Mouse (Mus musculus) embryonic facial prominence, embryonic 13.5 days (tissue): ENCODE results near the gene Znhit3. TPM values are rescaled to one million over a fixed set of nuclear protein-coding genes. Genes with fewer than 3 reads are reported as not detected.

ENCODE experiments used
- ATAC-seq: fragments of 200-750 bp; cut with Nextera tagmentation; 2 replicates; pipeline ENCODE4 v1.8.0; 2017; ENCODE audit warnings: low read depth; ENCODE audit not compliant: insufficient number of reproducible peaks, insufficient read depth, low FRiP score, low TSS enrichment
- H3K27ac ChIP-seq: fragments of 300-500 bp; sonication (generic); 2 replicates; pipeline ENCODE4 v1.5.1; 2015; ENCODE audit warnings: moderate library complexity, mild to moderate bottlenecking, inconsistent platforms
- H3K27me3 ChIP-seq: fragments of 300-500 bp; sonication (generic); 2 replicates; pipeline ENCODE4 v1.6.1; 2015; ENCODE audit warnings: mild to moderate bottlenecking, inconsistent platforms
- H3K36me3 ChIP-seq: fragments of 300-500 bp; sonication (generic); 2 replicates; pipeline ENCODE4 v1.6.1; 2015; ENCODE audit warnings: mild to moderate bottlenecking, inconsistent platforms
- H3K4me1 ChIP-seq: fragments of 300-500 bp; sonication (generic); 2 replicates; pipeline ENCODE4 v1.6.1; 2015; ENCODE audit warnings: inconsistent platforms
- H3K4me2 ChIP-seq: fragments of 300-500 bp; sonication (generic); 2 replicates; pipeline ENCODE4 v1.6.1; 2015; ENCODE audit warnings: moderate library complexity, mild to moderate bottlenecking, inconsistent platforms
- H3K4me3 ChIP-seq: fragments of 300-500 bp; sonication (generic); 2 replicates; pipeline ENCODE4 v1.5.1; 2015; ENCODE audit warnings: mild to moderate bottlenecking, inconsistent platforms
- H3K9ac ChIP-seq: fragments of 300-500 bp; sonication (generic); 2 replicates; pipeline ENCODE4 v1.6.1; 2015; ENCODE audit warnings: mild to moderate bottlenecking, inconsistent platforms
- H3K9me3 ChIP-seq: fragments of 300-500 bp; sonication (generic); 2 replicates; pipeline ENCODE4 v1.6.1; 2016; ENCODE audit warnings: inconsistent platforms
- WGBS: fragments of 180-500 bp; shearing (Covaris S2); methylation state at CpG from one replicate; pipeline ENCODE4 v1.1.7; 2015; ENCODE audit warnings: mixed read lengths; 5-methylcytosine and 5-hydroxymethylcytosine counted together
- microRNA-seq: library from miRNA; unstranded; fragments of <30 nt; microRNA quantifications from one replicate; pipeline ENCODE4, GENCODE M21; 2016
- polyA plus RNA-seq: library from polyadenylated mRNA; unstranded; fragments of >200 nt; fragmentation: Nextera tagmentation; extraction: Ambion mirVana; gene quantifications from 2 replicates; pipeline ENCODE4 v1.2.1, GENCODE M21; 2015

The Znhit3 gene
- polyA plus RNA-seq, 1 experiment from 2014 or later, result 69.0 TPM

DNA sequence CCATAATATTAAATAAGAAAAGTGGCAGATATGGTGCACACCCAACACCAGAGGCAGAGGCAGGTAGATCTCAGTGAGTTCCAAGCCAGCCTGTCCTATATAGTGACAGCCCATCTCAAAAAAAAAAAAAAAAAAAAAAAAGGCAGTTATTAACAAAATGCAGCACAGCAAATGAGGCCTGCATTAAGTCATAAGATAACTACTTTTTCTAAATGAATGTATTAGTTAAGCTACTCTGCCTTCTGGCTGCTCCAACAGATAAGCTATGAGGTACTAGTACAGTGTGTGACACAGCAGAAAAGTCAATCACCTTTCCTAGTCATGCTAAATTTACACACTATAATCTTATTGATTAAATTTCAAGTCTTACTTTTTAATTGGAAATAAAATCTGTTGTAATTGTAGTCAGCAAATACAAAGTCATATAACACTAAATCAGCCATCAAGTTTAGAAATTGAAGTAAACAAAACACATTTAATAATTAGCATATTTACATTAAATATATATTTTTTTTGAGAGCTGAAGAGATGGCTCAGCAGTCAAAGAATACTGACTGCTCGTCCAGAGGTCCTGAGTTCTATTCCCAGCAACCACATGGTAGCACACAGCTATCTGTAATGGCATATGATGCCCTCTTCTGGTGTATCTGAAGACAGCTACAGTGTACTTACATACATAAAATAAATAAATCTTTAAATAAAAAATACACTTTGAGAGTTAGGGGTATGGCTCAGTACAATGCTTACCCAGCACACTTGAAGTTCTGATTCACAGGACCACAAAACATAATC is 42.9 kb downstream of the Znhit3 start:
- no peak for ATAC-seq
- no peak overlapping the region for H3K4me3 ChIP-seq
- H3K27ac ChIP-seq, result no peak overlapping the region
- no peaks in the 10 kb centered on the region for H3K27me3 ChIP-seq
- 79% methylated on average over 1 of the region's 1 CpGs for WGBS
- no peak overlapping the region for H3K9ac ChIP-seq
- H3K4me2 ChIP-seq, result no peak overlapping the region
- H3K36me3 ChIP-seq, result peaks cover 6% of the 10 kb centered on the region; the same call in 1 of the 2 replicates
- H3K4me1 ChIP-seq, result peaks cover 3% of the 10 kb centered on the region
- no peaks in the 10 kb centered on the region for H3K9me3 ChIP-seq

DNA sequence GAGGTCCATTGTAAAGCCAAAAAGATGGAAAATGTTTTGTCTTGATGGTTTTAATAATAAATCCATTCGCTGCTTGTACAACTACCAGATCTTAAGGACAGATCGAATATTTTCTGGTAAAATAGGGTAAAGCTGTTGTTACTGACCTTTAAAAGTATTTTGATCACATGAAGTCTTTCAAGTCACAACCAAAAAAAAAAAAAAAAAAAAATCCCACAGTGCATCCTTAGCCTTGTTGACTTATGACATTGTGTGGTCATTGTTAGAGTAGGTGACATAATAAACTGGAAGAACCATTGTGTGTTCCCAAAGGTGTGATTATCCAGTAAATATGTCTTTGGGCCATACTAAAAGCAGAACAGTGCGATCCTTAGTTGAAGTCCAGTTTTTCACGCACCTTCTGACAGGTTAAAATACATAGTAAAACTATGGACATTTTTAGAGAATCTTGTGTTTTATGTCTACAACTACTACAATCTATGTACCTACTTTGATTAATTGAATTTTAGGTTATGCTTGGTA is 44.6 kb downstream of the Znhit3 start:
- Histone ChIP-seq H3K27ac (peak overlapping the region; percentile 99), H3K27me3 (no peaks in the 10 kb centered on the region), H3K4me2 (peak overlapping the region; percentile 73), H3K9me3 (no peaks in the 10 kb centered on the region), H3K4me1 (peaks cover 11% of the 10 kb centered on the region), H3K9ac (peak overlapping the region; percentile 94), H3K4me3 (peak overlapping the region; percentile 94), H3K36me3 (no peaks in the 10 kb centered on the region)
- 79% methylated on average over 4 of the region's 4 CpGs for WGBS
- ATAC-seq, result no peak

DNA sequence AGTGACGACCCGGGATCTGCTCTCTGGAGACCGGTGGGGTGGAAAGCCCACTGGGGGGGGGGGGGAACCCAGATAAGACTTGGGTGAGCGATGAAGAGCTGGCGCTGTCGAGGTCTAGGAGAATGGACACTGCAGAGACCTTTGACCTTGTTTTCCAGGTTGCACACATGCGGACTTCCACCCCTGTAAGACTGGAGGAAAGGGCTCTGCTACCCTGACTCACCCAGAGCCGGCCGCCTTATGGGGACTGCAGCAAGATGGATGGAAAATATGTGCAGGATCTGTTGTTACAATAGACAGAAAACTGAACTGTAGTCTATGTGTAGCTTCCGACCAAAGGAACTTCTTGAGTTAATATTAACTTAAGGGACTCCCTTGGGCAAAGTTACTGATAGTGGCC is 45.1 kb downstream of the Znhit3 start:
- H3K36me3 ChIP-seq, result no peaks in the 10 kb centered on the region
- H3K9me3 ChIP-seq, result no peaks in the 10 kb centered on the region
- no peak; the same call in none of the 2 replicates for ATAC-seq
- peak overlapping the region; percentile 94 for H3K9ac ChIP-seq
- H3K4me1 ChIP-seq, result peaks cover 11% of the 10 kb centered on the region
- WGBS, result 2% methylated on average over 10 of the region's 10 CpGs
- H3K4me2 ChIP-seq, result peak overlapping the region; percentile 73
- H3K4me3 ChIP-seq, result peak overlapping the region; percentile 94
- H3K27ac ChIP-seq, result peak overlapping the region; percentile 99
- H3K27me3 ChIP-seq, result no peaks in the 10 kb centered on the region

DNA sequence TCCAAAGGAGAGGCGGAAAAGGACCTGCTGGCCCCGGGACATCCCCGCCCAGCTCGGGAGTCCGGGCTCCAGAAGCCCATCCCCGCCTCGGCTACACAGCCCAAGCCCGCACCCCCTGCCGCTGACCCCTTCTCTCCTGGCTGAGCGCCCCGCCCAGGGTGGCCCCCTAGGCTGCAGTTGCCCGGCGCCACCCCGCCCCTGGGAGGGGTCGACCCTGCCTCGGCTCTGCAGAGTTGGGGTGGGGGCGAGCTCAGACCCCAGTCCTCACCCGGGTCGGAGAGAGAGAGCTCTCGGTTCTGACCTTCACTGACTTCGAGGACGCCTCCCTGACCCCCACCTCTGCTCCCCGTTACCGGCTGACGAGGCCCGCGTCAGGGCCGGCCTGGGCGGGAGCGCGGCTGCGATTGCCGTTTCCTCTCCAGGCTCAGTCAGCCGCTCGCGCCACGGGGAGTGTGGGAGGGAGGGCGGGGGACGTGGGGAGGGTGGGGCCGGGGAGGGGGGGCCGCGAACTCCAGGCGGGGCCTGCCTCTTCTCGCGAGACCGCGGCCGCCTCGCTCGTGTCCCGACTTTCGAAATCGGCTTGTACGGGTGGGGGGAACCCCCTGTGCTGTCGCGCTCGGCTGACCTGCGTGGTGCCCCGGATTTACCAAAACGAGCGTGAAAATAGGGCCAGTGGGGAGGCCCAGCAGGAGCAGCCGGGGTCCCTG is 45.7 kb downstream of the Znhit3 start, which contains the start of gene Ggnbp2:
Gene Ggnbp2 (minus strand): TSS at position 481 of the 707 bp plus-strand sequence.
- Histone ChIP-seq H3K9ac (peak within 1 kb of the TSS; percentile 94), H3K4me1 (peaks cover 13% of the 10 kb centered on the region), H3K4me2 (peak within 1 kb of the TSS; percentile 74), H3K4me3 (peak within 1 kb of the TSS; percentile 94), H3K9me3 (no peaks in the 10 kb centered on the region), H3K27me3 (no peaks in the 10 kb centered on the region), H3K36me3 (no peaks in the 10 kb centered on the region), H3K27ac (peak within 1 kb of the TSS; percentile 99)
- peak; percentile 91 for ATAC-seq
- under 1% methylated on average over 45 of the region's 62 CpGs for WGBS

DNA sequence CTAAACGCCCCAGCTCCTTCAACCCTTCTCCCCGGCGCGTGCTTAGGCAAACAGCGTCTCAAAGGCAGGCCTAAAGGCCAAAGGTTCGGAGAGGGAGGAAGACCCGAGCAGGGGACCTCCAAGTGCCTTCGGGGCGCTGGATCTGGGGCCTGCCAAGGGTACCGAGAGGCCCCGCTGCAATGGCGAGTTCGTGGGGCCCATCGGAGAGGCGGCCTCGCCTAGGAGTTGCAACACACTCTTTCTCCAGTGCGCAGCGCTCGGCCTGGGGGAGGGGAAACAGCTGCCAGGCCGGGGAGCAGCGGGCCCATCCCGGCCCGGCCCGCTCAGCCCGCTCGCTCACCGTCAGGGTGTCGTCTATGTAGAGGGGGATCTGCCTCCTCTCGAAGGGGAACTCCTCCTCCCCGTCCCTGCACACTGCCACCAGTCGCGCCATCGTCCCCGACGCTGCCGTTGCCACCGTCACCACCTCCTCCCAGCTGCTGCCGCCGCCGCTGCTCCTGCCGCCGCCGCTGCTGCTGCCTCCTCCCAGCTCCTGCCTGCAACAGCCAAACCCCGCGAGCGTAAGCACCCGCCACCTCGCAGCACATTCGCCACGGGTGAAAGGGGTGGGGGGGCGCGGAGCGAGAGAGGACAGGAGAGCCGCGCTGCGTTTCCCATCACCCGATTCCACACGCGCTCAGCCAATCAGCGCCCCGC is 46.5 kb downstream of the Znhit3 start:
- ATAC-seq, result peak; percentile 83
- H3K9ac ChIP-seq, result peak overlapping the region; percentile 94
- 0% methylated on average over 50 of the region's 61 CpGs for WGBS

DNA sequence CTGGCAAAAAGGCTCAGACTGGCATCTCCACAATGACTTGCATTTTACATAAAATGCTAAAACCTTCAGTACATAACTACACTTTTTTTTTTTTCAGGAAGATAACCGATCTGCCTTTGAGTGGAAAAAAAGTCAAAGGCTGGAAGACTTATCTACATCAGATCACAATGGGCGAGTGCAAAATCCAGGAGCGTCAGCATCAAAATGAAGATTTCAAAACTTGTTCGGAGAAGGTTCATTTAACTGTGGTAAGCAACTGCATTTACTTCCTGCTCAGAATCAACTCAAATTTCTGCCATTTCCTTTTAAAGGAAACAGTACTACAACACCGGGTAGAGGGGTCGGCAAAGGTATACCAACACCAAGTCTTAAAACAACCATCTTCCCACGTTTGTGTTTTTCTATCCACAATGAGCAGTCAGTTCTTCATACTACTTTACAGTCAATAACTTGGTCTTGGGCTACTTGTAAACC is 47.3 kb downstream of the Znhit3 start:
- Histone ChIP-seq H3K9ac (peak overlapping the region; percentile 94), H3K36me3 (no peaks in the 10 kb centered on the region), H3K4me2 (peak overlapping the region; percentile 74), H3K27ac (peak overlapping the region; percentile 99; the same call in 1 of the 2 replicates), H3K4me3 (peak overlapping the region; percentile 94), H3K9me3 (no peaks in the 10 kb centered on the region), H3K4me1 (peaks cover 14% of the 10 kb centered on the region), H3K27me3 (no peaks in the 10 kb centered on the region)
- WGBS, result 11% methylated on average over 7 of the region's 7 CpGs
- no peak for ATAC-seq

More for the DNA sequence above, 46.5 kb downstream of the Znhit3 start:
- H3K9me3 ChIP-seq, result no peaks in the 10 kb centered on the region
- H3K4me1 ChIP-seq, result peaks cover 14% of the 10 kb centered on the region
- peak overlapping the region; percentile 99 for H3K27ac ChIP-seq
- H3K4me2 ChIP-seq, result peak overlapping the region; percentile 74
- no peaks in the 10 kb centered on the region for H3K36me3 ChIP-seq
- no peaks in the 10 kb centered on the region for H3K27me3 ChIP-seq
- peak overlapping the region; percentile 94 for H3K4me3 ChIP-seq

DNA sequence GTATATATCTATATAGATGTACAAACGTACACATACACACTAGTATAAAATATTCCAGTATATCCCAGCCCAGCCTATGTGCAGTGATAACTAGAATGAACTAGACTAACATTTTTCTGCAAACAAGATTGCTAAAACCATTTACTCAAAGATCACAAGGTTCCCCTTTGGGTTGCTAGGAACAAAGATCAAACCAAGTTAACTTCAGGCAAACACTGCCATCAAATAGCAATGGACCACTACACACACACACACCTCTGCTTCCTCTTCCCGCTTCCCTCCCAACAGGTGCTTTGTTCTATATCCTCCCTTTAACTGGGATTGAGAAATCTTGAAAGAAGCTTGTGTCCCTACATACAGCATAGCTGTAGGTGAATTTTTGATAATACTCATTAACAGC is 48.6 kb downstream of the Znhit3 start:
- peaks cover 14% of the 10 kb centered on the region for H3K4me1 ChIP-seq
- no peak for ATAC-seq
- no peaks in the 10 kb centered on the region for H3K27me3 ChIP-seq
- H3K4me2 ChIP-seq, result 0 out of 2 replicates have a peak overlapping the region, but pooled peaks have one; percentile 0
- H3K27ac ChIP-seq, result no peak overlapping the region
- H3K36me3 ChIP-seq, result no peaks in the 10 kb centered on the region
- H3K9me3 ChIP-seq, result no peaks in the 10 kb centered on the region
- WGBS, result 92% methylated on average over 2 of the region's 2 CpGs
- H3K4me3 ChIP-seq, result no peak overlapping the region
- H3K9ac ChIP-seq, result no peak overlapping the region

DNA sequence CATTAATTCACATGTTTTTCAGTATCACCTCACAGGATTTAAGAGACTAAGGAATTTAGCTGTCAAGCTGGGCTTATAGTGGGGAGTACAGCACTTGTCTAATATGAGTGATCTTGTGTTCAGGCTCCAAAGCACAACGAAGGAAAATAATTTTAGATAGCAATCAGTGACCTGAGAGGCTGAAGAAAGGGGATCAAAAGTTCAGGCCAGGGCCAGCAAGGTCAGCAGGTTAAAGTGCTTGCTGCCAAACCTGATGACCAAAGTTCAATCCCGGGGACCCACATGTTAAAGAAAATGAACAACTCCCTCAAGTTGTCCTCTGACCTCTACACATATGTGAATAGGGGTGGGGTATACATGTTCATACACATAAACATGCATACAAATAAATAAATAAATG is 50.9 kb downstream of the Znhit3 start:
- Histone ChIP-seq H3K4me1 (peaks cover 14% of the 10 kb centered on the region), H3K27ac (no peak overlapping the region), H3K36me3 (peaks cover 15% of the 10 kb centered on the region), H3K9me3 (no peaks in the 10 kb centered on the region), H3K4me3 (no peak overlapping the region), H3K9ac (no peak overlapping the region), H3K27me3 (no peaks in the 10 kb centered on the region), H3K4me2 (no peak overlapping the region)
- 44% methylated on average over 2 of the region's 2 CpGs for WGBS
- no peak for ATAC-seq

Small RNA genes within 50 kb of the gene (microRNA-seq; reads per million reads assigned to microRNA genes)
- gene Gm23564, result not detected

Other genes starting within 250 kb of the Znhit3 start
- 10.3 and 10.4 TPM in 2 replicates for gene Mrm1, start 96.9 kb downstream of the Znhit3 start, polyA plus RNA-seq
- gene Dhrs11, start 87.4 kb downstream of the Znhit3 start, polyA plus RNA-seq, result 12.5 and 17.6 TPM in 2 replicates
- gene Ggnbp2, start 45.5 kb downstream of the Znhit3 start, polyA plus RNA-seq, result 71.8 and 77.6 TPM in 2 replicates
- 8.6 and 10.0 TPM in 2 replicates for gene Myo19, start 36.2 kb downstream of the Znhit3 start, polyA plus RNA-seq
- 1.5 and 2.3 TPM in 2 replicates for gene Pigw, start 36.1 kb downstream of the Znhit3 start, polyA plus RNA-seq
- gene Car4, start 41.4 kb upstream of the Znhit3 start, polyA plus RNA-seq, result 0.40 TPM in 1 of 2 replicates, not detected in the other
- 4.2 and 5.6 TPM in 2 replicates for gene Usp32, start 223.8 kb upstream of the Znhit3 start, polyA plus RNA-seq